Mouse (Mus musculus) G1E-ER4 (cell line): ENCODE results near the gene Gm43517. TPM values are rescaled to one million over a fixed set of nuclear protein-coding genes. Genes with fewer than 3 reads are reported as not detected.

Source experiments
- GATA1 ChIP-seq: IDR thresholded peaks from one replicate; pipeline ENCODE4 v1.8.0; 2012; ENCODE audit warnings: low read length, inconsistent platforms
- polyA plus RNA-seq: library from polyadenylated mRNA; stranded (reverse); fragments of >175 nt; gene quantifications from 2 replicates; pipeline ENCODE4 v1.2.3, GENCODE M21; 2012

The Gm43517 gene
- polyA plus RNA-seq, 1 experiment: not detected

DNA sequence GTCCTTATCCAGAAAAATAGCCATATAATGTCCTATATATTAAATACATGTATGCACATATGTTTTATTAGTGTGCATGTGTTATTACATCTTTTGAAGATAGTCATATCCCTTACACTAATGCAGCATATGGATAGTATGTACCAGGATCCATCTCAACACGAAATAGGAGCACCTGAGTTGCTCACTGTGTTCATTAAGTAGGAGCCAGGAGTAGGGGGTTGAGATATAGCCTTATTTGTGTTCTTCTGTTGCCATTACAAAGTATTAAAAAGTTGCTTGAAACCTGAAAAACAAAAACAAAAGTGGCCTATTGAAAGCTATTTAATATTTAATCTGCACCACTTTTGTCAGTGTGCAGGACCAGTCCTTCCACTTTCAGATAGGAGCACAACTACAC is 9.2 kb downstream of the Gm43517 start:
- no peak for TF ChIP-seq GATA1

DNA sequence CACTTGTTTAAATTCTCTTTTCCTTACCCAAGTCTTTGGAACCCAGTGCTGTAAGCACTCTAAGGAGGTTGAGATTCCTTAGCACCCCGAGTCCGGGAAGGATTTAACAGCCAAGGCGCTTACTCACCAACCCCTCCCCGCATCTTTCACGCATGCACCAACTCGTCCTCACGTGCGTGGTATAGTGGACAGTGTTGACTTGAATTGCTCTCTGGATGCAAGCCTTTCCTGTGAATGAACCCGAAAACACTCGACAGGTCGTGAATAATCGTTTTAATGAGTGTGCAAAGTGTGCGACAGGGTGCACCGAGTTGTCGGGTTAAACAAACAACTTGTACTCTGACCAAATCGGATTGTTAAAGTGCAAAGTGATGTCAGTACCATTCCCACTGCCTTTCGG is 9.9 kb downstream of the Gm43517 start:
- no peak for TF ChIP-seq GATA1

DNA sequence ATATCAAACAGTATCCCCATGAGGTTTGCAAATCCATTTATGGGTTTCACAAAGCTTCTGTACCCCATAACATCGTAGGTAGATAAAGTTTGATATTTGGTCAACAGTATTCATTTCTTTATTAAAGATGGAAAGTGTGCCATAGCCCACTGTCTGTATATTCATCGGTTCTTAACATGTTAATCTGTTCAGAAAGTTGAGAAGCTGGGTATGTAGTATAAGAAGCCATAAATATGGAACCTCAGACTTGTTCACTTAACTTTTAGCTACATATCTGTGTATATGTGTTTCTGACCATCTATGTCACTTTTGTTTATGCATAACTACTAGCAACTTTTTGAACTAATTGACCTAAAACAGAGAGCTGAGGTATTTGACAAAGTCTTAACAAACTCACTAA is 11.0 kb downstream of the Gm43517 start:
- no peak for TF ChIP-seq GATA1

DNA sequence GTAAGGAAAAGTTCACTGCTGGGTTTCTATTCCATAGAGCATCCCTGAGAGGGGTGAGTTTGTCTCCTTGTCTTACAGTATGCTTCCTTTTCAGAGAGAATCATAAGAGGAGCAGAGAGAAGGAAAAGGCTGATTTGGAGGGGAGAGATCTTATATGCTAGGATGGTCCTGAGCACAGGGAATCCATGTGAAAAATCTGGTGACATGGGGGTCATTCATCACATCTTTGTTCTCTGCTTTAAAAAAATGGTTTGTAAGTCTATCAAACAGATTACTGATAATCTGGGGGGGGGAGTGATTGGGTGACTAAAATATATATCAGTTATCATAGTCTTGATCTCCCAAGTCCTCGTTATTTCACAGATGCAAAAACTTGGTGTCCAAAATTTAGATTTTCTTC is 11.8 kb downstream of the Gm43517 start:
- TF ChIP-seq GATA1: no peak

DNA sequence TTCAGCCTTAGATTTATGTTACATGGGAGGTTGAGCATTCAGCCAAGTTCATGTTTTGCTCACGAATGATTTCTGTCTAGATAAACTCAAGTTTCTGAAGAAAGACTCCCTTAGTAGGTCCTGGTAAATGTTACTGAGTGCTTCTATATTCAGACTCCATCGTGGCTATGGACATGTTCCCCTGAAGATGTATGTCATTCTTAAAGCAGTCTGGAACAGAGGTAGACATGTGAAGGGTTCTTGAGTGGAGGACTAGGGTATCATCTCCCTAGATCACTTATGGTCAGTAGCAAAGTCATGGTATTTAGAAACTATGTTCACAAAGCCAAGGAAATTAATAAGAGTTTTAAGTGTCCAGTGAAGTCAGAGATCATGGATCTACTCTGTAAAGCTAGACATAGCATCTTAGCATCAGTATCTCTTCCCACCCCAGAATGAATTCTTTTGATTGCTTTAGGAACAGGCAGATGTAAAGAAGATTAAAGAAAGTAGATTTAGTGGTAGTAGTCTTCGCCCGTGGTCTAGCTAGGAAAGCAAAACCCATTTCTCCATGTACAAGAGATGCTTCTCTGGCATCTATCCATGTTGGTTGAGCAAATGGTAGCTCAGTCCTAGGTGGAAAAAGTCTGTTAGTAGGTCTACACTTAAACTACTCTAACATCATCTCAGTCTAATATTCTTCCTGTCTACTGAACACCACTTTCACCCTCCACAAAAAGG is 12.6 kb downstream of the Gm43517 start:
- TF ChIP-seq GATA1: no peak

DNA sequence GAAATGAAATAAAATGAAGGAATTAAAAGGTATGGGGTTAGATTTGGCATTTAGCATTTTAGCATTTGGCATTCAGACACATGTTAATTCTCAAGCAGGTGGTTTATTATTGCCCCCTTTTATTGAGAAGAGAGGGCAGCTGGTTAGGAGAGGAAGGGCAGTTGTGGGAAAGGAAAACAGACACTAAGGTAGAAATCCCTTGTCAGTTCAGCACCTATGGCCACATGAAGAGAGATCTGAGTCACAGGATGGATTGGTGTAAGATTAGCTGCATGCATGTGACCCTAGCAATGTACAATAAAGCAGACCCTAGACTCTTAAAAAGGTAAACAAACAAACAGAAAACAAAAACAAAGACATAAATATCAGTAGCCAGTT is 13.2 kb downstream of the Gm43517 start:
- TF ChIP-seq GATA1: no peak

DNA sequence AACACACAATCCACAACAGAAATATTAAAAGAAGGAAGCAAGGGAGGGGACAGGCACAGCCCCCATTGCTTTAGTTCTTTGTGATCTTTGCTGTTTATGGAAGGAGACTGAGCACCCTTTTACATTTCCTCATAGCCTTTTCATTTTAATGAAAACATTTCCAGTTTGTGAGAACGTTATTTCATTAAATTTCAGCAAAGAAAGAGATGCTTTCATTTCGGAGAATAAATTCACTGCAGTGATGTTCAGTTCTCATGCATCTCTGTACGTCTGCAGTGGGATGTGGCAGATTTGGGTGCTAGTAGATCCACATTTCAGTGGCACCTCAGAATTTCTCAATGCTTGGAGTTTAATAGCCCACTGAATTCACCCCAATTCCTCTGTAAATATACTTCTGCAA is 13.7 kb downstream of the Gm43517 start:
- no peak for TF ChIP-seq GATA1

DNA sequence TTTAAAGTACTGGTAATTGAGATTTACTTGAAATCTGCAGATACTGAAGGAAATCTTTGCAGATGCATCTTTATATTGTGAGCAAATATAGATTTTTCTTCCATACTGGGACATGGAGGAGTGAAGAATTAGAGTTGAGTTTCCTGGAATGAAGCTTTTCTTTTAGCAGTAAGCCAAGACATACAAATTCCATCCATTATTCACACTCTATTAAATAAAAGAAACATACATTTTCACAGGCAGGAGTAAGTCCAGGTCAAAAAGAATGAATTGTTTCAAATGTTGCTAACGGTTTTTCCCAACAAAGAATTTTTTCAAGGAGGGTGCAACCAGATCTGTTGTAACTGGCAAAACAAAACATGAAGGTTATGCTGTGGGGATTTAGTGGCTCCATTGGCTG is 14.6 kb downstream of the Gm43517 start:
- TF ChIP-seq GATA1: no peak

DNA sequence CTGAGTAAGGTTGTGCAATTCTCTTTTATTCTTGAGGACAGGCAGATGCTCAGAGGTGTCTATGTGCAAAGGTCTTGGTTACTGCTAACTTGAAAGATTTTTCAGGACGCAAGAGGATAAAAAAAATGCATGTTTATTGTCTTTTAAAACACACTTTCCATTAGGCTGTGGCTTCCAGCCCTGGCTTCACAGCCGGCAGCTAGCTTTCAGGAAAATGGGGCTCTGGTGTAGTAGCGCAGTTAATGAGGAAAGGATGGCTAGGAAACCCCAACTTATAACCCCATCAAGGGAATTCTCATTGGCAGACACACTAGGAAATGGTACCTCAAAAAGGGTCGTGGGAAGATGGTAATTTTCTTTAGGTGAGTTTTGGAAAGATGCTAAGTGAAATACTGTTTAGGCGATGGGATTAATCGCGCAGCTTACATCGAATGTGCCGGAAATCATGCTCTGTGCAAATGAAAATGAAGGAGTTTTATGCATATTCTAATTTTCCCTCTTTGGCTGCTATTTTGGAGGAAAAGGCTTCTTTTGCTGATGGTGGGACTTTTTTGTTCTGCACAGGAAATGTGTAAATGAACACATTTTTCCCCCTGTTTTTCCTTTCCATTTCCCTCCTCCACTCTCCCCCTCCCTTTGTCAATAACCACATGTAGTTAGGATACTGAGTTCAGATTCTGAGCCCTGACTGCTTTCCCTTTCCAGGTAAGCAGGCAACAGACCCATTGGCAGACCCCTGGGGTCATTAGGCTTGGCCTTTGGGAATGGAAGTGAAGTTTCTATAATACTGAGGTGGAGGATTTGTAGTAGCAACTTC is 15.3 kb downstream of the Gm43517 start:
- no peak for TF ChIP-seq GATA1

DNA sequence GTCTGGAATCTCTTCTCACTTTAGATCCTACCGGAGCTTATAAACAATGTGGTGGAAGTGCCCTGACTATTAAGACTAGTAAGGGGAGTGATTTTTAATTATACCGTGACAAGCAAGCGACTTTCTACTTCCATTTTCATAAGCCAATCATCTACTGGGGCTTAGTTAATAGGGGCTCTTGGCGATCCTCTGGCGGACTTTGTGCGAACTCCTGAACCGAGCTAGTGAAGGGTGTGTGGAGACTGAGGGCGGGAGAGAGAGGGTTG is 15.8 kb downstream of the Gm43517 start:
- no peak for TF ChIP-seq GATA1

DNA sequence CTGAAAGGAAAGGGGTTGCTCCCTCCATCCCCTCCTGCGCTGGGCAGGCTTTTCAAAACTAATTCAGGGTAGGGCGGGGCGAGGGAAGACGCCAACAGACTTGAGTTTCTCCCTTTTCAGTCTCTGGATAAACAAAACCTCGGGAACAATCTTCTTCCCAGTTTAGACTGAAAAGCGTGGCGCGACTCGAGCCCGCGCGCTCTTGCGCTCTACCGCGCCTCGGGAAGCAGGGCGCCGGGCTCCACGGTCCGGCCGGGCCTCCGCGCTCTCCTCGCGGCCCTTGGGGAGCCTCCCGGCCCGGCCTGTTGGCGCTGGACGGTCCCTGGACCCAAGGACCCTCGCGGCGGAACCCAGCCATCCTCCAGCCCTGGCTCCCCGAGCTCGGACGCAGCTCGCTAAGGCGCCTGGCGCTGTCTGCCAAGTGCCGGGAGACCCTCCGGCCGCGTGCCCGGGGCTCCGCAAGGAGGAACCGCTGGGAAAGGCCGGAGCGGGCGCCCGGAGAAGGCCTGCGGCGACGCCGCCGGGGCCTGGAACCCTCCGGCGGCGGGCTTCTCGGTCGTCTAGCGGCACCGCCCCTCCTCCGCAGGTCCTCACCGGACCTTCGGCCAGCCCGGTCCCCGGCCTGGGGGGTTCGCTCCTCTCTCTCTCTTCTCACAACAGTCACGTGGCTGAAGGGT is 16.3 kb downstream of the Gm43517 start:
- no peak for TF ChIP-seq GATA1

DNA sequence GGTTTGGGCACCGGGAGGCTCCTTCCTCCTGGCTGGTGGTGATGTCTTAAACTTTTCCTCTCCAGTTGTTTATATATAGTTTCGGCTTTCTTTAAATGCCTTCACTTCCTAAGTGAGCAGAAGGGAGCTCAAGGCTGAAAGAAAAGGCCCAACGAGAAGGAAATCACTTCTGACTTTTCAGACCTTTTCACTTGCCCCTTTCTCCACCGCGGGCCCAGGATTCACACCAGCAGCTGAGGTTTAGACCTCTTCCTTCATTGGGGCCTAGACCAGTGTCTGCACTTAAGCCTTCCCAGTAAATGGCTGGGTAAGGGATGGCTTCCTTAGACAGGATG is 16.8 kb downstream of the Gm43517 start:
- TF ChIP-seq GATA1: no peak

DNA sequence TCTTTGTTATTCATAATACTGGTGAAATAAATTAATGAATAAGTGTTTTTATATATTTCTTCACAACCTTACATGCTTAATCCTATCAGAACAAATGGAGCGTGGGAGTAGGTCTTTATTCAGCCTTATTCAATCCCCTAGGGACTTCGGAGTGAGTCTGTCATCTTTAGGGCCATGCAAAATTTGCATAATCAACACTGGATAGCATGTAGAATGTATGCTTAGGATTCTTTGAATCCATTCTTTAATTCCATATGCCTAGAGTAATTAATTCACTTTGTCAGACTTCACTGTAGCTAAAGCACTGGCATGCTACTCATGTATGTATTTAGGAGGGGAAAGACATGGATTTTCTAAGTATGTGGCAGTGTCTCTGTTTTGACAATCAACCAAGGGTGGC is 24.9 kb downstream of the Gm43517 start:
- no peak for TF ChIP-seq GATA1

DNA sequence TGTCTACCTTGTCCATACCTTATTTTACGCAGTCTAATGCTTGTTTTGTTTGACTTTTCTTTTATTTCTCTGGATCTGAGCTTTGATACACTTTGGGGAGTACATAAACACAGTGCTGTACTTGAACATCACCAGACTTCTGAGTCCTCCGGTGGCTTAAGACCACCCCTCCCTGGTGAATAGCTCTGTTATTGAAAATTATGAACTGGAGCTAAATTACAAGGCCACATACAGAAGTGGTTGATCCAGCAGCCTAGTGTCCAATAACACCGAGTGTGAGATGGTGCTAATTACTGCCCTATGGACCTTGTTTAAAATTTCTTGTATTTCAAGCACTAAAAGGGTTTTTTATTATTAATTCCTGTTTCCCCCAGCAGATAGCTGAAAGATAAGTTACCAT is 33.0 kb downstream of the Gm43517 start:
- TF ChIP-seq GATA1: no peak

Other genes starting within 250 kb of the Gm43517 start
- not detected in 2 replicates for gene Foxg1, start 2.5 kb upstream of the Gm43517 start, polyA plus RNA-seq